Mouse (Mus musculus) hindlimb bud, embryonic 11.5 days (tissue): Measurements from ENCODE around the gene Cep89.

ENCODE experiments used
- DNase-seq: peaks from one replicate; pipeline ENCODE4 v3.0.0-alpha.2; 2012; ENCODE audit warnings: low read depth, low spot score; ENCODE audit errors: extremely low spot score

Cep89 gene

GRCm38 (mm10) chr7:35485126-35485525 lies 88.3 kb downstream of the Cep89 start:
- DNase-seq, result no peak

- DNase-seq, result no peak
Observed at GRCm38 (mm10) chr7:35486553-35486952, 89.7 kb downstream of the Cep89 start.
